Mouse (Mus musculus) bone marrow, adult 2 months (tissue): ENCODE data around the gene Tnfrsf21.

Source experiments
- CTCF ChIP-seq: fragments of 200-500 bp; IDR thresholded peaks from 2 replicates; pipeline ENCODE4 v1.5.1; 2011; ENCODE audit warnings: low read length, control low read depth; ENCODE audit not compliant: control insufficient read depth, insufficient read depth
- POLR2A ChIP-seq: fragments of 200-500 bp; IDR thresholded peaks from 2 replicates; pipeline ENCODE4 v1.6.1; 2011; ENCODE audit warnings: low read depth, mild to moderate bottlenecking, control low read depth, low read length, borderline replicate concordance; ENCODE audit not compliant: control insufficient read depth

GRCm38 (mm10) chr17:43021017-43021416, 4.7 kb downstream of the Tnfrsf21 start:
- TF ChIP-seq CTCF = no peak
- TF ChIP-seq POLR2A = no peak
